Mouse (Mus musculus) forebrain, embryonic 12.5 days (tissue): ENCODE measurements around the gene Tigd3. TPM values are rescaled to one million over a fixed set of nuclear protein-coding genes. Genes with fewer than 3 reads are reported as not detected.
A peak's percentile ranks its signal among the peaks of the same experiment; 100 is the strongest.

Experiments
- ATAC-seq: fragments of 200-750 bp; cut with Nextera tagmentation; 2 replicates; pipeline ENCODE4 v1.8.0; 2017; ENCODE audit warnings: moderate TSS enrichment; ENCODE audit not compliant: low FRiP score
- H3K27ac ChIP-seq: fragments of 300-500 bp; sonication (generic); 2 replicates; pipeline ENCODE4 v1.5.1; 2016; ENCODE audit warnings: mild to moderate bottlenecking
- H3K27me3 ChIP-seq: fragments of 300-500 bp; sonication (generic); 2 replicates; pipeline ENCODE4 v1.6.1; 2016; ENCODE audit warnings: mild to moderate bottlenecking
- H3K36me3 ChIP-seq: fragments of 300-500 bp; sonication (generic); replicated peaks from 2 replicates; pipeline ENCODE4 v1.6.1; 2016; ENCODE audit warnings: mild to moderate bottlenecking
- H3K4me1 ChIP-seq: fragments of 300-500 bp; sonication (generic); 2 replicates; pipeline ENCODE4 v1.6.1; 2016
- H3K4me2 ChIP-seq: fragments of 300-500 bp; sonication (generic); 2 replicates; pipeline ENCODE4 v1.6.1; 2016; ENCODE audit warnings: mild to moderate bottlenecking, moderate library complexity
- H3K4me3 ChIP-seq: fragments of 300-500 bp; sonication (generic); replicated peaks from 2 replicates; pipeline ENCODE4 v1.5.1; 2016; ENCODE audit warnings: mild to moderate bottlenecking
- H3K9ac ChIP-seq: fragments of 300-500 bp; sonication (generic); 2 replicates; pipeline ENCODE4 v1.6.1; 2016; ENCODE audit warnings: mild to moderate bottlenecking
- H3K9me3 ChIP-seq: fragments of 300-500 bp; sonication (generic); 2 replicates; pipeline ENCODE4 v1.6.1; 2016
- WGBS: fragments of 180-500 bp; shearing (Covaris S2); methylation state at CpG from one replicate; pipeline ENCODE4 v1.1.7; 2016; 5-methylcytosine and 5-hydroxymethylcytosine counted together
- polyA plus RNA-seq: library from polyadenylated mRNA; unstranded; fragments of >200 nt; fragmentation: Nextera tagmentation; extraction: Ambion mirVana; gene quantifications from 2 replicates; pipeline ENCODE4 v1.2.1, GENCODE M21; 2016

Tigd3 gene
- polyA plus RNA-seq, 1 experiment from 2014 or later = 11.1 TPM

- ATAC-seq = no peak
- peaks cover 23% of the 10 kb centered on the region for H3K36me3 ChIP-seq
- 46% methylated on average over 13 of the region's 13 CpGs for WGBS
- no peaks in the 10 kb centered on the region for H3K27me3 ChIP-seq
- H3K4me1 ChIP-seq = peaks cover 64% of the 10 kb centered on the region
- H3K4me2 ChIP-seq = peak overlapping the region; percentile 5; the same call in 1 of the 2 replicates
- H3K4me3 ChIP-seq = no peak overlapping the region
- H3K9ac ChIP-seq = no peak overlapping the region
- no peaks in the 10 kb centered on the region for H3K9me3 ChIP-seq
- H3K27ac ChIP-seq = peak overlapping the region; percentile 99; the same call in 1 of the 2 replicates
These were observed 44.9 kb downstream of the Tigd3 start for GRCm38 (mm10) chr19:5848826-5849672.

- Histone ChIP-seq H3K9me3 (no peaks in the 10 kb centered on the region), H3K36me3 (peaks cover 20% of the 10 kb centered on the region), H3K4me2 (peak overlapping the region; percentile 5), H3K4me3 (no peak overlapping the region), H3K27me3 (no peaks in the 10 kb centered on the region), H3K9ac (peak overlapping the region; percentile 52), H3K4me1 (peaks cover 72% of the 10 kb centered on the region), H3K27ac (peak overlapping the region; percentile 99)
- no peak for ATAC-seq
- WGBS = 68% methylated on average over 14 of the region's 14 CpGs
These were observed 45.7 kb downstream of the Tigd3 start for GRCm38 (mm10) chr19:5848032-5848825.

- no peaks in the 10 kb centered on the region for H3K9me3 ChIP-seq
- H3K4me1 ChIP-seq = peaks cover 81% of the 10 kb centered on the region
- H3K27ac ChIP-seq = peak overlapping the region; percentile 99
- peak overlapping the region; percentile 52 for H3K9ac ChIP-seq
- peak overlapping the region; percentile 33; the same call in 1 of the 2 replicates for H3K4me3 ChIP-seq
- 34% methylated on average over 4 of the region's 4 CpGs for whole genome bisulfite sequencing
- H3K27me3 ChIP-seq = no peaks in the 10 kb centered on the region
- H3K4me2 ChIP-seq = peak overlapping the region; percentile 63
- no peak for ATAC-seq
- H3K36me3 ChIP-seq = peaks cover 11% of the 10 kb centered on the region
These were observed 46.6 kb downstream of the Tigd3 start for GRCm38 (mm10) chr19:5847306-5847796.

GRCm38 (mm10) chr19:5846557-5847305 lies 47.2 kb downstream of the Tigd3 start:
- Histone ChIP-seq H3K9ac (peak overlapping the region; percentile 52), H3K36me3 (peaks cover 5% of the 10 kb centered on the region; the same call in 1 of the 2 replicates), H3K27me3 (no peaks in the 10 kb centered on the region), H3K4me1 (peaks cover 87% of the 10 kb centered on the region), H3K27ac (peak overlapping the region; percentile 99), H3K9me3 (no peaks in the 10 kb centered on the region), H3K4me2 (peak overlapping the region; percentile 63), H3K4me3 (peak overlapping the region; percentile 33)
- peak; percentile 85 for ATAC-seq
- WGBS = 2% methylated on average over 16 of the region's 16 CpGs

GRCm38 (mm10) chr19:5846154-5846553 lies 47.8 kb downstream of the Tigd3 start:
- Histone ChIP-seq H3K9me3 (no peaks in the 10 kb centered on the region), H3K4me1 (peaks cover 88% of the 10 kb centered on the region), H3K4me2 (peak overlapping the region; percentile 63), H3K27me3 (no peaks in the 10 kb centered on the region), H3K9ac (peak overlapping the region; percentile 52), H3K4me3 (peak overlapping the region; percentile 33), H3K36me3 (no peaks in the 10 kb centered on the region), H3K27ac (peak overlapping the region; percentile 99)
- no peak; the same call in 1 of the 2 replicates for ATAC-seq
- under 1% methylated on average over 7 of the region's 7 CpGs for WGBS

GRCm38 (mm10) chr19:5845319-5846135 lies 48.4 kb downstream of the Tigd3 start:
- H3K27ac ChIP-seq = peak overlapping the region; percentile 99
- peak overlapping the region; percentile 52 for H3K9ac ChIP-seq
- H3K4me1 ChIP-seq = peaks cover 90% of the 10 kb centered on the region
- no peaks in the 10 kb centered on the region for H3K36me3 ChIP-seq
- ATAC-seq = peak; percentile 59
- H3K27me3 ChIP-seq = no peaks in the 10 kb centered on the region
- 6% methylated on average over 45 of the region's 45 CpGs for WGBS
- H3K4me2 ChIP-seq = peak overlapping the region; percentile 63
- no peaks in the 10 kb centered on the region for H3K9me3 ChIP-seq
- H3K4me3 ChIP-seq = peak overlapping the region; percentile 33

GRCm38 (mm10) chr19:5844831-5845318 lies 49.1 kb downstream of the Tigd3 start:
- Histone ChIP-seq H3K4me1 (peaks cover 90% of the 10 kb centered on the region), H3K27me3 (no peaks in the 10 kb centered on the region), H3K9ac (peak overlapping the region; percentile 51), H3K36me3 (no peaks in the 10 kb centered on the region), H3K9me3 (no peaks in the 10 kb centered on the region), H3K4me2 (peak overlapping the region; percentile 63), H3K27ac (peak overlapping the region; percentile 99), H3K4me3 (no peak overlapping the region)
- WGBS = 86% methylated on average over 12 of the region's 12 CpGs
- ATAC-seq = no peak

GRCm38 (mm10) chr19:5843781-5844691 lies 49.9 kb downstream of the Tigd3 start:
- H3K27ac ChIP-seq = peak overlapping the region; percentile 59
- H3K27me3 ChIP-seq = no peaks in the 10 kb centered on the region
- no peak overlapping the region for H3K9ac ChIP-seq
- H3K4me3 ChIP-seq = no peak overlapping the region
- H3K36me3 ChIP-seq = no peaks in the 10 kb centered on the region
- H3K4me2 ChIP-seq = peak overlapping the region; percentile 63; the same call in 1 of the 2 replicates
- WGBS = 86% methylated on average over 30 of the region's 30 CpGs
- ATAC-seq = no peak
- H3K4me1 ChIP-seq = peaks cover 86% of the 10 kb centered on the region
- no peaks in the 10 kb centered on the region for H3K9me3 ChIP-seq

GRCm38 (mm10) chr19:5842785-5843730 lies 50.9 kb downstream of the Tigd3 start:
- H3K4me3 ChIP-seq = no peak overlapping the region
- no peaks in the 10 kb centered on the region for H3K27me3 ChIP-seq
- no peaks in the 10 kb centered on the region for H3K9me3 ChIP-seq
- H3K4me1 ChIP-seq = peaks cover 76% of the 10 kb centered on the region
- ATAC-seq = no peak
- H3K27ac ChIP-seq = peak overlapping the region; percentile 59
- peak overlapping the region; percentile 17 for H3K4me2 ChIP-seq
- H3K36me3 ChIP-seq = no peaks in the 10 kb centered on the region
- H3K9ac ChIP-seq = no peak overlapping the region
- WGBS = 59% methylated on average over 9 of the region's 9 CpGs
